Mouse (Mus musculus): ENCODE measurements around the gene Tubb4b.

The Tubb4b gene

GRCm38 (mm10) chr2:25244144-25244543, 19.6 kb upstream of the Tubb4b start:
- no peak for DNase-seq

GRCm38 (mm10) chr2:25243342-25243741, 18.8 kb upstream of the Tubb4b start:
- no peak for DNase-seq

- peak; percentile 28 to 34 for DNase-seq
Observed at GRCm38 (mm10) chr2:25242101-25242506, 17.6 kb upstream of the Tubb4b start, which contains the start of the genes Rnf208 and Cysrt1. TSS of gene Rnf208 (plus strand) at chr2:25242255. TSS of gene Cysrt1 (minus strand) at chr2:25242452.

GRCm38 (mm10) chr2:25241438-25241775, 16.9 kb upstream of the Tubb4b start:
- no peak for DNase-seq

GRCm38 (mm10) chr2:25240723-25241437, 16.4 kb upstream of the Tubb4b start:
- DNase-seq: peak; percentile 55 to 61

- no peak for DNase-seq
Observed at GRCm38 (mm10) chr2:25240310-25240709, 15.8 kb upstream of the Tubb4b start.

GRCm38 (mm10) chr2:25239766-25240165, 15.3 kb upstream of the Tubb4b start:
- DNase-seq: no peak

- DNase-seq: no peak
Observed at GRCm38 (mm10) chr2:25238106-25238505, 13.6 kb upstream of the Tubb4b start.

GRCm38 (mm10) chr2:25237522-25237921, 13.0 kb upstream of the Tubb4b start:
- DNase-seq: no peak

- no peak for DNase-seq
Observed at GRCm38 (mm10) chr2:25236614-25237013, 12.1 kb upstream of the Tubb4b start, which contains the start of gene Rnf224. TSS of gene Rnf224 (minus strand) at chr2:25236787.

GRCm38 (mm10) chr2:25234551-25235220, 10.2 kb upstream of the Tubb4b start:
- DNase-seq: no peak

- no peak for DNase-seq
Observed at GRCm38 (mm10) chr2:25234050-25234449, 9.5 kb upstream of the Tubb4b start, which contains the start of gene Slc34a3. TSS of gene Slc34a3 (minus strand) at chr2:25234364.

GRCm38 (mm10) chr2:25233421-25233820, 8.9 kb upstream of the Tubb4b start:
- DNase-seq: peak; percentile 20 to 22

GRCm38 (mm10) chr2:25231038-25231437, 6.5 kb upstream of the Tubb4b start:
- no peak for DNase-seq

GRCm38 (mm10) chr2:25230581-25230980, 6.1 kb upstream of the Tubb4b start:
- DNase-seq: no peak

- no peak for DNase-seq
Observed at GRCm38 (mm10) chr2:25229582-25229981, 5.1 kb upstream of the Tubb4b start.

- no peak for DNase-seq
Observed at GRCm38 (mm10) chr2:25228995-25229530, 4.6 kb upstream of the Tubb4b start.

- peak; percentile 91 for DNase-seq
Observed at GRCm38 (mm10) chr2:25228431-25228889, 4.0 kb upstream of the Tubb4b start.

GRCm38 (mm10) chr2:25227406-25227805, 2.9 kb upstream of the Tubb4b start:
- DNase-seq: no peak

- no peak for DNase-seq
Observed at GRCm38 (mm10) chr2:25226864-25227263, 2.4 kb upstream of the Tubb4b start.

GRCm38 (mm10) chr2:25225811-25226379, 1.4 kb upstream of the Tubb4b start:
- DNase-seq: no peak

GRCm38 (mm10) chr2:25224766-25225752, 557 bp upstream of the Tubb4b start:
- DNase-seq: peak; percentile 94 to 97
